Mouse (Mus musculus) heart, adult 2 months (tissue): Measurements from ENCODE around the gene Map3k7. TPM values are rescaled to one million over a fixed set of nuclear protein-coding genes. Genes with fewer than 3 reads are reported as not detected.

Source experiments
- DNase-seq, 2 experiments: peaks; one replicate each; pipeline ENCODE4 v3.0.0; 2021
- H3K27ac ChIP-seq: fragments of 200-600 bp; 2 replicates; pipeline ENCODE4 v1.8.1; 2022
- H3K27me3 ChIP-seq: fragments of 200-500 bp; 2 replicates; pipeline ENCODE4 v1.6.1; 2012; ENCODE audit warnings: mild to moderate bottlenecking, low read length, inconsistent platforms, mixed read lengths; ENCODE audit not compliant: control insufficient read depth, insufficient read depth
- H3K36me3 ChIP-seq: fragments of 200-500 bp; 2 replicates; pipeline ENCODE4 v1.6.1; 2012; ENCODE audit warnings: low read length, inconsistent platforms; ENCODE audit not compliant: control insufficient read depth, insufficient read depth
- H3K4me1 ChIP-seq: fragments of 200-500 bp; 2 replicates; pipeline ENCODE4 v1.6.1; 2011; ENCODE audit warnings: low read length; ENCODE audit not compliant: control insufficient read depth, insufficient read depth
- H3K4me3 ChIP-seq: fragments of 200-600 bp; 2 replicates; pipeline ENCODE4 v1.8.1; 2022
- H3K79me2 ChIP-seq: fragments of 200-500 bp; replicated peaks from 2 replicates; pipeline ENCODE4 v1.6.1; 2012; ENCODE audit warnings: mild to moderate bottlenecking, inconsistent platforms, low read length, moderate library complexity, mixed read lengths; ENCODE audit not compliant: control insufficient read depth, insufficient read depth
- H3K9ac ChIP-seq: fragments of 200-500 bp; 2 replicates; pipeline ENCODE4 v1.6.1; 2012; ENCODE audit warnings: low read depth, mild to moderate bottlenecking, control low read depth, inconsistent platforms, low read length, mixed read lengths
- CTCF ChIP-seq: fragments of 200-600 bp; IDR thresholded peaks from 2 replicates; pipeline ENCODE4 v1.8.1; 2022; ENCODE audit warnings: antibody characterized with exemption, mild to moderate bottlenecking, moderate library complexity
- EP300 ChIP-seq: fragments of 200-500 bp; IDR thresholded peaks from 2 replicates; pipeline ENCODE4 v1.6.1; 2011; ENCODE audit warnings: low read depth, low read length, control low read depth; ENCODE audit not compliant: insufficient read depth
- POLR2A ChIP-seq: fragments of 200-500 bp; IDR thresholded peaks from 2 replicates; pipeline ENCODE4 v1.6.1; 2011; ENCODE audit warnings: mild to moderate bottlenecking, low read depth, low read length, control low read depth; ENCODE audit not compliant: insufficient read depth
- WGBS: fragments of 180-500 bp; shearing (Covaris S2); methylation state at CpG from one replicate; pipeline ENCODE4 v1.1.7; 2018; 5-methylcytosine and 5-hydroxymethylcytosine counted together
- intact Hi-C: fragments of 180-260 bp; cut with DNase I; formaldehyde crosslinking; loops from one replicate; pipeline ENCODE4 v1.15.1; 2025
- polyA plus RNA-seq: library from polyadenylated mRNA; depleted of rRNA; stranded (reverse); fragments of >200 nt; gene quantifications from 2 replicates; pipeline ENCODE4 v1.2.3, GENCODE M21; 2012
- total RNA-seq, 2 experiments: library from RNA; stranded (reverse); gene quantifications; 2 replicates each; pipeline ENCODE4 v1.2.3; 2021

The Map3k7 gene
- total and polyA plus RNA-seq, 3 experiments, result 34.9 to 45.9 (median 42.6) TPM

DNA sequence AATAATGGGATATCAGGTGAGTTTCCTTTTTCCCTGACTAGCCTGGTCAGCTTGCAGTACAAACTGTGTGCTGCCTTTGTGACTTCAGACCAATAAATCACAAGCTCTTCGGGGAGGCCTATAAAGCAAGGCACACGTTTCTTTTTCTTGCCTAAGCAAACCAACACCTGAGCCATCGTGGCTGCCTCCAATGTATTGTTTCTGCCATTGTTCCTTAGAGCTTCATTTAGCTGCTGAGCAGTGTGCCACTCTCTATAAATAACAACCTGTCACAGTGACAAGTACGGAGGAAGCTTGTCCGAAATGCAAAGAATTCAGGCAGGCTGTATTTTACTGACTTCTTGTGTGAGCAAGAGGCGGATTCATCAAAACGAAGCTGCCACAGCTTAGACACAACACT lies 73.4 kb downstream of the Map3k7 start:
- no peak overlapping the region for H3K4me3 ChIP-seq
- H3K79me2 ChIP-seq, result no peaks in the 10 kb centered on the region
- no peaks in the 10 kb centered on the region for H3K4me1 ChIP-seq
- no peaks in the 10 kb centered on the region for H3K27me3 ChIP-seq
- no peak for DNase-seq
- intact Hi-C loops, result no loop called here
- 56% methylated on average over 7 of the region's 7 CpGs for WGBS
- H3K27ac ChIP-seq, result no peak overlapping the region
- TF ChIP-seq CTCF, result no peak
- no peak for TF ChIP-seq EP300
- TF ChIP-seq POLR2A, result no peak
- H3K36me3 ChIP-seq, result no peaks in the 10 kb centered on the region
- no peak overlapping the region for H3K9ac ChIP-seq

DNA sequence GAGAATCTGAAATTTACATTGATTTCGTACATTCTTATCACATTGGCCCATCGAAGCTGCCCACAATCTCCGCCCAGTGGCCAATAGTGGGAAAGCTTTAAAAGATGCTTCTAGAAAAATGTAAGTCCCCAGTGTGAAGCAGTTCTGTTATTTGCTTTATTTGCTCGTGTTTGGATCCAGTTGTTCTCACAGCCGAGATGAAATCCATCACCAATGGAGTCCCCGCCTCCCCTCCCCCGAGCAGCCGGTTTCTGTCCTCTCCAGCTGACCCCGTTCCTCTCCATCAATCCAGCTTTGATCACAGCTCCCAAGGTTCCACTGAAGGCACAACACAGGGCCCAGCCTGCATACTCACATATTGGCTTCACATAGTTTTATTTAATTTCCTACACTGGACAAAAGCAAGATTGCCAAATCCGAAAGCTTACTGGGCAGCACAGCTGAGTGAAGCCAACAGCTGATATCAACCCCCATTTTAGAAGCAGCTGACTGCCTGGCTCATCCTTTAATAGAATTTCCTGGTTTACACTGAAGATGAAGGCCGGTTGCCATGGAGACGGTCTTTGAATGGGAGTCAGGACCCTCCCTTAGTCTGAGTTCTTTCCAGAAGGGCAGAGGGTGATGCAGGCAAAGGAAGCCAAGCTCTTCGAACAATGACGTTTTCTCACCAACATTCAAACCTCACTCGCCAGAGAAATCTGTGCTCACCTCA lies 78.0 kb downstream of the Map3k7 start:
- H3K27ac ChIP-seq, result no peak overlapping the region
- H3K27me3 ChIP-seq, result no peaks in the 10 kb centered on the region
- H3K79me2 ChIP-seq, result no peaks in the 10 kb centered on the region
- H3K36me3 ChIP-seq, result no peaks in the 10 kb centered on the region
- DNase-seq, result no peak
- H3K4me3 ChIP-seq, result no peak overlapping the region
- WGBS, result 69% methylated on average over 15 of the region's 15 CpGs
- no peak overlapping the region for H3K9ac ChIP-seq
- TF ChIP-seq EP300, result no peak
- TF ChIP-seq CTCF, result no peak
- TF ChIP-seq POLR2A, result no peak
- intact Hi-C loops, result no loop called here
- H3K4me1 ChIP-seq, result no peaks in the 10 kb centered on the region

DNA sequence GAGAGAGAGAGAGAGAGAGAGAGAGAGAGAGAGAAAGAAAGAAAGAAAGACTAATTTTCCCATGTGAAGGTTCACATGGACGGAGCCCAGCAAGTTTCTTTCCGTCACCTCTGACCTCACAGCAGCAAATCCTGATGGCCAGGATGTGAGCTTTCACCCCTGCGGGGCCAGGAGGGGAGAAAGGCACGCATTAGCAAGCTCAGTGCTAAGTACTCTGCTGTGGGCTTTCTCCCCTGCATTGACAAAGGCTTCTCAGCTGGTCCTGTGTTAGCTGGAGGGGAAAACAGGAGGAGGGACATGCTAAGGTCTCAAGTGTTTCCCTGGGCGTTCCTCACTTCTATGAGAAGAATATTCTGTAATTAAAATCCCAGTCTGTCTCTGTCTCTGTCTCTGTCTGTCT lies 81.3 kb downstream of the Map3k7 start:
- TF ChIP-seq EP300 (no peak), POLR2A (no peak), CTCF (no peak)

DNA sequence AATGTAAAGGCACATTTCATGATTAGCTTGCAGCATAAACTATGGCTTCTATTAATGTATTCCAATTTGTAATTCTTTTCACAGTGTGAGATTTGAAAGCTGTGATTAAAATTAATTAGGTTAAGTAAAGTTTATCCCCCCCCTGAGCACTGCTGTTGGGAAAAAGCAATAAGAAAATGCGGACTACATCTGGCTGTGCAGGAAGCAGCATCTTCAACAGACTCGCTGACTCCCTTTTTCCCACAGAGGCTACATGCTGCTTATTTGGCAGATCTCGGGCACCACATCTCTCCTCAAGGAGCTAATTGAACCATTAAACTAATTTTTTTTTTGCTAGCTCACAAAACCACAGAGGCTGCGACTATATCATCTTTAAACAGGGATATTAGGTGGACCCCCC lies 85.9 kb downstream of the Map3k7 start:
- Histone ChIP-seq H3K79me2 (no peaks in the 10 kb centered on the region), H3K36me3 (no peaks in the 10 kb centered on the region), H3K27ac (no peak overlapping the region), H3K4me1 (no peaks in the 10 kb centered on the region), H3K4me3 (no peak overlapping the region), H3K9ac (no peak overlapping the region), H3K27me3 (no peaks in the 10 kb centered on the region)
- WGBS, result 55% methylated on average over 4 of the region's 4 CpGs
- intact Hi-C loops, result no loop called here
- no peak for TF ChIP-seq CTCF
- no peak for TF ChIP-seq EP300
- TF ChIP-seq POLR2A, result no peak
- no peak for DNase-seq

More for the DNA sequence above, 81.3 kb downstream of the Map3k7 start:
- intact Hi-C loops, result no loop called here
- no peak overlapping the region for H3K27ac ChIP-seq
- no peak overlapping the region for H3K4me3 ChIP-seq
- no peaks in the 10 kb centered on the region for H3K36me3 ChIP-seq
- no peak for DNase-seq
- H3K9ac ChIP-seq, result no peak overlapping the region
- WGBS, result 45% methylated on average over 5 of the region's 5 CpGs
- H3K79me2 ChIP-seq, result no peaks in the 10 kb centered on the region
- no peaks in the 10 kb centered on the region for H3K27me3 ChIP-seq
- no peaks in the 10 kb centered on the region for H3K4me1 ChIP-seq

DNA sequence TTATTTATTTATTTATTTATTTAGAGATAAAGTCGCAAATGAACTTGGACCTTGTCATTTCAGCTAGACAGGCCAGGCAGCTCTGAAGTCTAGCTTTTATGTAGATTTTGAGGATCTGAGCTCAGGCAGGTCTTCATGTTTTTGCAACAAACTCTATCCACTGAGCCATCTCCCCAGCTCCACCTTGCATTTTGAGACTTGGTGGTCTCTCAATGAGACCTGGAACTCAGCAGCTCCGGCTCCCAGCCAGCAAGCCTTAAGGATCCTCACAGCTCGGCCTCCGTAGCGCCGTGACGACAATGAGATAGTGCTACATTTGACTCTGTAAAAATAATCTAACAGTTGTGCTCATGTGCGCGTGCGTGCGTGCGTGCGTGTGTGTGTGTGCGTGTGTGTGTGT lies 89.3 kb downstream of the Map3k7 start:
- H3K27me3 ChIP-seq, result no peaks in the 10 kb centered on the region
- H3K9ac ChIP-seq, result no peak overlapping the region
- WGBS, result 85% methylated on average over 14 of the region's 14 CpGs
- no peaks in the 10 kb centered on the region for H3K36me3 ChIP-seq
- intact Hi-C loops, result no loop called here
- no peak overlapping the region for H3K4me3 ChIP-seq
- no peaks in the 10 kb centered on the region for H3K4me1 ChIP-seq
- H3K27ac ChIP-seq, result no peak overlapping the region
- TF ChIP-seq EP300 (no peak), CTCF (no peak), POLR2A (no peak)
- no peaks in the 10 kb centered on the region for H3K79me2 ChIP-seq
- no peak for DNase-seq
